Mouse (Mus musculus) bone marrow macrophage, adult 2 months (primary cell): ENCODE data around the gene Tmem274. TPM values are rescaled to one million over a fixed set of nuclear protein-coding genes. Genes with fewer than 3 reads are reported as not detected.
A peak's percentile ranks its signal among the peaks of the same experiment; 100 is the strongest.

Experiments used
- H3K27ac ChIP-seq: 2 replicates; pipeline ENCODE4 v1.5.1; 2012; ENCODE audit warnings: low read depth, low read length; ENCODE audit not compliant: insufficient read depth
- H3K4me1 ChIP-seq: 2 replicates; pipeline ENCODE4 v1.6.1; 2012; ENCODE audit warnings: low read length; ENCODE audit not compliant: control insufficient read depth, insufficient read depth
- H3K4me3 ChIP-seq: 2 replicates; pipeline ENCODE4 v1.5.1; 2012; ENCODE audit warnings: mild to moderate bottlenecking, low read length, moderate library complexity; ENCODE audit not compliant: insufficient read depth
- CTCF ChIP-seq: IDR thresholded peaks from 2 replicates; pipeline ENCODE4 v1.5.1; 2012; ENCODE audit warnings: low read depth, mild to moderate bottlenecking, low read length, moderate library complexity
- POLR2A ChIP-seq: IDR thresholded peaks from 2 replicates; pipeline ENCODE4 v1.6.1; 2012; ENCODE audit warnings: mild to moderate bottlenecking, low read depth, low read length, borderline replicate concordance
- polyA plus RNA-seq: library from polyadenylated mRNA; stranded (reverse); fragments of >200 nt; gene quantifications from 2 replicates; pipeline ENCODE4 v1.2.4, GENCODE M21; 2012; ENCODE audit not compliant: missing spikeins, insufficient read depth, insufficient read length

The Tmem274 gene
- polyA plus RNA-seq, 1 experiment: not detected

DNA sequence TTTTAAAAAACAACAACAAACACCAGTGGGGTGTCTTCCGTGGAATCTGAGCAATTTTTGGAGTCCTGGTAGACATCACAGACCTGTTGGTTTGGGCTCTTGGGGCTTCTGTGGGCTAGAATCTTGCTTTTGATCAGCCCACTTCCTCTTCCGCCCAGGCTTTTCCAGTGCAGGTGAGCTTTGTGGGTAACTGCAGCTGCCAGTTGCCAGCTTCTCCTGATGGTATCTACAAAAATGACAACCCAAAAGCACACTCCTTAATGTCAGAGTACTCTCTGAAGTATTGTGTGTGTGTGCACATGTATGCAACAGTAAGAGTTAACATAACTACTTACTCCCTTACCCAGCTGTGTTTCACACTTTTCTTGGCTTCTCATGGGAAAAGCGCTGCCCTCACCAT is 7.6 kb upstream of the Tmem274 start:
- no peaks in the 10 kb centered on the region for H3K4me1 ChIP-seq
- H3K4me3 ChIP-seq: no peak overlapping the region
- TF ChIP-seq POLR2A (no peak), CTCF (no peak)
- H3K27ac ChIP-seq: no peak overlapping the region

DNA sequence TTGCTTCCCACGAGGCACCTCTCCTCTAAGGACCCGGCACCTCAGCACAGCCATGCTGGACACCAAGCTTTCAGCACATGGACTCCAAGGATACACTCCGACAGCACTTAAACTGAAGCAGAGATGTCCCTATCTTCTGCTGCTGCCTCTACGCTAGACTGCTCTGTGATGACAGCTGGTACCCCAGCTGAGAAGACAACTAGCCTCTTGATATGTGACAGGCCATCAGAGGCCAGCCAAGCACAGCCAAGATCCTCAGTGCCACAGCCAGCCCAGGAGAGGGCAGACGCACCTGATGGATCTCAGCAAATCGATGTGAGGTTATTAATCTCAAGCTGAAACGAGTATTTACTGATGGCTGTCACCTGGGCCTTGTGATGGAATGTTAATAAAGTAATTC is 2.1 kb upstream of the Tmem274 start:
- no peak overlapping the region for H3K27ac ChIP-seq
- H3K4me1 ChIP-seq: no peaks in the 10 kb centered on the region
- TF ChIP-seq POLR2A (no peak), CTCF (no peak)
- H3K4me3 ChIP-seq: no peak overlapping the region

DNA sequence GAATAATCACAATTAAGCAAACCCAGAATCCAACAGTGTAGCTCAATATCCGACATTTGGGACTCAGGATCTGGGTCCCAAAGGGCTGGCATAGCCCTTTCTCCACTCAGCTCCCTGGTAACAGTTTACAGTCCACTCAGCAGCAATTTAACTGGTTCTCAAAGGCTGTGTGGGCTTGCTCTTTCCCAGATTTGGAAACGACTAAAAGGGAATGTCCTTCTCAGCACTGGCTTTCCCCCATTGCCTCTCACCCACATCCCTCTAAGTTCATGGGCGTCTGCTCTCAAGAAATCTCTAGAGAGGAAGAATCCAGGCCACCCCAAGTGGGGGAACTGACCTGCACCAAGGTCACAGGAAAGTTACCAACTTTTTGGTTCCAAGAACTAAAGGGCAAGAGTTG is 7.4 kb downstream of the Tmem274 start:
- H3K4me3 ChIP-seq: peak overlapping the region; percentile 71
- peak overlapping the region; percentile 64 for H3K27ac ChIP-seq
- TF ChIP-seq CTCF (no peak), POLR2A (no peak)
- H3K4me1 ChIP-seq: peaks cover 11% of the 10 kb centered on the region

DNA sequence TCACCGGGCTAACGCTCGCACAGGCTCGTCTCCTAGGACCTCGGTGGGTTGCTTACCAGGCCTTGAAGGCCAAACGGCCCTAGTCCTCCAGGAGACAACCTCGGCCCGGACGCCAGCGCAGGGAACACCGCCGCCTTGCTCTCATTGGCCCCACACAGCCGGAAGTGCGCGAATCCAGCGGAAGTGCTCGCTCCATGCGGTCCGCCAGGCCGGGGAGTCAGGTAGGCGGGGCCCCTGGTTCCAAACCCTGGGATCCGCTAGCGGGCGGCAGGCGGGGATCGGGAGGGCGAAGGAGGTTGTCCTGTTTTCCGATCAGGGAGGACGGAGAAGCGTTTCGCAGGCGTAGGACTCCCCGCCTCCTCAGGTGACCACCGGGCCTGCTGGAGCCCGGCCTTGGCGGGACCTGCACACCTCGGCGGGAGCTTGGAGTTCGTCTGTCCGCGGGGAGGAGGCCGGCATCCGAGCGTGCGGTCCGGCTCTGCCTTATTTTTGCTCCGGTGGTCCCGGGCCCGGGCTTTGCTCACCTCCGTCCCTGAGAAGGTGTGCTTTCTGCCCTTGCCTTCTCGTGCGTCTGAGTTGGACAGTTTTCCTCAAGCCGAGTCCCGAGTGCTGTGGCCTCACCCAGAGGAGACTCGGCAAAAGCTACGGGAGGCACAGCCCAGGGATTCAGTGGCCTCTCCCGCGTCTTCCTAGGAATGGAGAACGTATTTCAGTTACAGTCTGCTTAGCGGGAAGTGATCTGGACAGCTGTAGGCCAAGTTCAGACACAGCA is 8.1 kb downstream of the Tmem274 start, which contains the start of the genes Nmnat1 and Lzic:
Nmnat1 (minus strand) TSS at position 150 of the 772 bp plus-strand sequence.
Lzic (plus strand) TSS at position 177 of the 772 bp plus-strand sequence.
- peaks cover 11% of the 10 kb centered on the region for H3K4me1 ChIP-seq
- H3K4me3 ChIP-seq: peak within 1 kb of the TSS; percentile 71
- TF ChIP-seq CTCF (no peak), POLR2A (no peak)
- peak within 1 kb of the TSS; percentile 64 for H3K27ac ChIP-seq

DNA sequence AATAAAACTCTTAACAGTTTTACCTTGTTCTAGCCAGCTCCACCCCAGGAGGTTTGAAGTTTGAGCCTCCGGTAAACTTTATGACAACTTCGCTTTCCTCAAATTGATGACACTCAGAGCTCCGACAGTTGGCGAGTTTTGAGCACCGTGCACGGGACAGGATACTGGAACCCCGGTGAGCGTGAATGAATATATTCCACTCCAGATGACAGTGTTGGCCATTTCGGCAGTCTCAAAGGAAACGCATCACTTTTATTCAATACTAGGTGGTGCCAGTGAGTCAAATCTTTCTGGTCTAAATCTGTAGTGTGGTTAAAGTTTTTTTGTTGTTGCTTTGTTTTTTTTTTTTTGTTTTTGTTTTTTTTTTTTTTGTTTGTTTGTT is 8.6 kb downstream of the Tmem274 start:
- TF ChIP-seq CTCF: no peak
- no peak for TF ChIP-seq POLR2A
- Histone ChIP-seq H3K4me1 (peaks cover 11% of the 10 kb centered on the region), H3K4me3 (peak overlapping the region; percentile 71), H3K27ac (peak overlapping the region; percentile 49)

DNA sequence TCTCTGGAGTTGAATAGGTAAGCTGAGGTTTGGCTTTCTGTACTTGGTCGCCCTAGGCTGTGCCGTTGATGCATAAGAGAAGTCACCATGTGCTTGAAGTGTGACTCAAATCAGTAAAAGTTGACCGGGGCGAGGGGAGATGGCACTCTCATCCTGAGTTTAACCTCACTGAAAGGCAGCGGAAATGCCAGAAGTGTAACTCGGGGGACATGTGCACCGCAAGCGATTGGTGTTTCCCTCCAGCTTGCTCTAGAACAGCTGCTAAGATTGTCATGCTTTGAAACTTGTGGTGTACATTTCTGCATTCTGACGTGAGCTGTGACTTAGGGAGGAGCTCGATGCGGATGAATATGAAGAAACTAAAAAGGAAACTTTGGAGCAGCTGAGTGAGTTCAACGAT is 10.6 kb downstream of the Tmem274 start:
- H3K4me3 ChIP-seq: no peak overlapping the region
- no peak overlapping the region for H3K27ac ChIP-seq
- H3K4me1 ChIP-seq: peaks cover 11% of the 10 kb centered on the region
- TF ChIP-seq POLR2A (no peak), CTCF (no peak)

DNA sequence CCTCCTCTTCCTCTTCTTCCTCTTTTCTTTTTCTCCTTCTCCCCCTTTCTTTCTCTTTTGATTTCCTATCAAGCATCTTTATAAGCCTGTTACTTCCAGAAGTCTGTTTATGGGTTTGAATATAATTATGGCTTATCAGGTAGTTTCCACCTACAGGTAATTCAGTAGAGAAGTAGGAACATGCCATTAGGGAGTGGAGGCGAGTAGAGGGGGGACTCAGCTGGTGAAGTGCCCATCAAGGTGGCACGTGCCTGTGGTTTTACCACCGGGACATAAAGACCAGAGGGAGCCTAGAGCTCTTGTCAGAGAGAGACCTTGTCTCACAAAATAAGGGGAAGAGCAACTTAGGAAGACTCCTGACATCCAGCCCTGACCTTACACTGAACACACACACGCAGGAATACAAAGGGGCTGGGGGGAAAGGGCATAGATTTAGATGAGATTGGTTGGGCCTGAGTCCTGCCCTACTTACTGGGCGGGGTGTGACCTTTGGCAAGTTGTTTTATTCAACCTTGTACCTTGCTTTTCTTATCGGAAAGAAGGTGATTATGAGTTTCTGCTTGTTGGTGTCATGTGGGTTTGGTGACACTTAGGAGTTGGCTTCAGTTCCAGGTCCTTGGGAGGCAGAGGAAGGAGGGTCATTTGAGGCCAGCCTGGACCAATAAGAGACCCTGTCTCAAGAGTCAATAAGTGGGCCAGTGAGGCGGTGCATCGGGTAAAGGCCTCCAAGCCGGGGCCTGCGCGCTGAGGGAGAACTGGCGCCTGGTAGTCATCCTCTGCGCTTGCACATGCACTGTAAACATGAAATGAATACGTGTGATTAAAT is 12.4 kb downstream of the Tmem274 start:
- Histone ChIP-seq H3K27ac (no peak overlapping the region), H3K4me3 (no peak overlapping the region), H3K4me1 (peaks cover 4% of the 10 kb centered on the region; the same call in 1 of the 2 replicates)
- TF ChIP-seq CTCF: no peak
- TF ChIP-seq POLR2A: no peak

DNA sequence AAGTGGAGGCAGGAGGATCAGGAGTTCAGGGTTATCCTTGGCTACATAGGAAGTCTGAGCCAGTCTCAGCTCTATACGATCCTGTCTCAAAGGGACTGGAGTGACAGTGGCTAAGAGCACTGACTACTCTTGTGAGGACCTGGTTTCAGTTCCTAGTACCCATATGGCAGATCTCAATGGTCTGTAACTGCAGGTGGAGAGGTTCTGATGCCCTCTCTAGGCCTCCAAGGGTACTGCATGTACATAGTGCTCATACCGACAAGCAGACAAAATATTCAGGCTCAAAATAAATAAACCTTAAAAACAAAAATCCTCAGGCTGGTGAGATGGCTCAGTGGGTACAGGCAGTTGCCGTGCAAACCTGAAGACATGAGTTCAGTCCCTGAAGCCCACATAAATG is 14.0 kb downstream of the Tmem274 start:
- Histone ChIP-seq H3K4me3 (no peak overlapping the region), H3K4me1 (peaks cover 4% of the 10 kb centered on the region; the same call in 1 of the 2 replicates), H3K27ac (no peak overlapping the region)
- no peak for TF ChIP-seq POLR2A

DNA sequence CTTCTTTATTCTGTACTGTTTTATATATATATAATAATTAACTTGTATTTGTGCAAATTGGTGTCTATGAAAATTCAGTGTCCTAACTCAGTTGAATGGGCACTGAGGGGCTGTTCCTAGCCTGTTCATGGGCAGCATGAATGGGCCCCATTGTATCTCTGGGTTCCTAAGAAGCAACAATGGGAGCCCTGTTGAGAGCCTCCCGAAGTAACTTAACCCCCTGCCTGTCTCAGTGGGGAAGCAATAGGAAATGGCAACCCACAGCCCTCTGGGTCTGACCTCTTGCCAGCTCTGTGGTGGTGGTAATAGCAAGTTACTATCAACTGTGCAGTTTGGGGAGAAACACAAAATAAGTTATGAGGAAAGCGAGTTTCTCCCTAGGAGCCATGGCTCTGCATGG is 19.4 kb downstream of the Tmem274 start:
- TF ChIP-seq CTCF (no peak), POLR2A (no peak)
- H3K4me3 ChIP-seq: no peak overlapping the region
- H3K4me1 ChIP-seq: no peaks in the 10 kb centered on the region
- H3K27ac ChIP-seq: no peak overlapping the region

DNA sequence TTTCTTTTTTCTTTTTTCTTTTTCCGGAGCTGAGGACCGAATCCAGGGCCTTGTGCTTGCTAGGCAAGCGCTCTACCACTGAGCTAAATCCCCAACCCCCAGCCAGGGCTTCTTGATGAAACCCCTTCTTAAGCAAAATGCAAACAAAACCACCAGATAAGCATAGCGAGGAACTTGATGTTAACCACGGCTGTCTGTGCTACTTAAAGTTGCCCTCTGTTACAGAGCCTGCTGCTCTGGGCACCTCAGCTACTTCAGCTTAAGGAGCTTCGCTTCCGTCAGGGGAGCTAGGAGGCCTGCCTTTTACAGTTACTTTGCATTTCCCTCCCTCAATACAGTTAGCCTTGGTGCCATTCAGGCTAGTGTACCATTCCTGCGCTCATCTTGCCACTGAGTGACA is 21.7 kb downstream of the Tmem274 start:
- no peak overlapping the region for H3K27ac ChIP-seq
- H3K4me1 ChIP-seq: no peaks in the 10 kb centered on the region
- TF ChIP-seq CTCF (no peak), POLR2A (no peak)
- no peak overlapping the region for H3K4me3 ChIP-seq
